Mouse (Mus musculus) neural tube, embryonic 14.5 days (tissue): ENCODE measurements at regions not wholly inside any gene's neighbourhood (a gene's known extent, or its start where the extent isn't known, plus 50 kb on each side); places are given as distances from the start of the nearest gene placed in this dataset.

Experiments
- ATAC-seq: fragments of 200-750 bp; cut with Nextera tagmentation; 2 replicates; pipeline ENCODE4 v1.8.0; 2017; ENCODE audit warnings: low read depth, mild to moderate bottlenecking, moderate TSS enrichment, moderate library complexity
- H3K27ac ChIP-seq: fragments of 300-500 bp; sonication (generic); 2 replicates; pipeline ENCODE4 v1.5.1; 2014; ENCODE audit warnings: low read depth, mild to moderate bottlenecking, control low read depth, low read length, moderate library complexity, mixed read lengths
- H3K27me3 ChIP-seq: fragments of 300-500 bp; sonication (generic); 2 replicates; pipeline ENCODE4 v1.6.1; 2014; ENCODE audit warnings: low read length; ENCODE audit not compliant: control insufficient read depth, insufficient read depth
- H3K36me3 ChIP-seq: fragments of 300-500 bp; sonication (generic); 2 replicates; pipeline ENCODE4 v1.6.1; 2014; ENCODE audit warnings: low read length, mixed read lengths; ENCODE audit not compliant: control insufficient read depth, insufficient read depth
- H3K4me1 ChIP-seq: fragments of 300-500 bp; sonication (generic); 2 replicates; pipeline ENCODE4 v1.6.1; 2014; ENCODE audit warnings: low read length; ENCODE audit not compliant: control insufficient read depth, insufficient read depth
- H3K4me2 ChIP-seq: fragments of 300-500 bp; sonication (generic); 2 replicates; pipeline ENCODE4 v1.6.1; 2014; ENCODE audit warnings: mild to moderate bottlenecking, low read depth, low read length, control low read depth
- H3K4me3 ChIP-seq: fragments of 300-500 bp; sonication (generic); 2 replicates; pipeline ENCODE4 v1.5.1; 2014; ENCODE audit warnings: low read depth, low read length, control low read depth, mixed read lengths
- H3K9ac ChIP-seq: fragments of 300-500 bp; sonication (generic); replicated peaks from 2 replicates; pipeline ENCODE4 v1.6.1; 2014; ENCODE audit warnings: low read depth, mild to moderate bottlenecking, control low read depth, low read length, mixed read lengths
- H3K9me3 ChIP-seq: fragments of 300-500 bp; sonication (generic); 2 replicates; pipeline ENCODE4 v1.6.1; 2016; ENCODE audit warnings: low read length; ENCODE audit not compliant: control insufficient read depth
- WGBS: fragments of 180-500 bp; shearing (Covaris S2); extraction: QIAGEN DNeasy Blood & Tissue Kit; methylation state at CpG from one replicate; pipeline ENCODE4 v1.1.7; 2014; 5-methylcytosine and 5-hydroxymethylcytosine counted together

GRCm38 (mm10) chr3:27773176-27773575 lies 62.1 kb upstream of the Fndc3b start:
- no peaks in the 10 kb centered on the region for H3K4me1 ChIP-seq
- H3K27ac ChIP-seq: no peak overlapping the region
- H3K9me3 ChIP-seq: no peaks in the 10 kb centered on the region
- WGBS: 89% methylated on average over 3 of the region's 3 CpGs
- no peaks in the 10 kb centered on the region for H3K36me3 ChIP-seq
- no peak overlapping the region for H3K4me2 ChIP-seq
- ATAC-seq: no peak
- no peak overlapping the region for H3K9ac ChIP-seq
- no peaks in the 10 kb centered on the region for H3K27me3 ChIP-seq
- H3K4me3 ChIP-seq: no peak overlapping the region

DNA sequence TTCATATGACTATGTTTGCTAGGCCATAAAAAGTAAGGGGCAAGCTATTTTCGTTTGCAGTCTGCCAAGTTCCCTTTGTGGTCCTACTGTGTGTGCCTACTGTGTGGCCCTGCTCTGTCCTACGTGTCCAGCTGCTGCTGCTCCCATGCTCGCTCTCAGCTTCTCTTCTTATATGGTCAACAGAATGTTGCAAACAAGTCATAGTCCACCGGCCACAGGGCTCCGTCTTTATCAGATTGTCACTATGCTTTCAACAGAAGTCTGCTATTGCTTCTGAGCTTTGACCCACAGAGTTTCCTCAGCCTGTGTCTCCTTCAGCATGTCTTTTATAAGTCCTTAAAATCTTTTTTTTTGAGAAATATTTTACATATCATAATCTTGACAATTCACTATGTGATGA lies 58.3 kb upstream of the Fndc3b start:
- Histone ChIP-seq H3K9ac (no peak overlapping the region), H3K27me3 (no peaks in the 10 kb centered on the region), H3K9me3 (no peaks in the 10 kb centered on the region), H3K4me3 (no peak overlapping the region), H3K27ac (no peak overlapping the region), H3K36me3 (no peaks in the 10 kb centered on the region), H3K4me2 (no peak overlapping the region), H3K4me1 (no peaks in the 10 kb centered on the region)
- ATAC-seq: no peak
- WGBS: 89% methylated on average over 5 of the region's 5 CpGs

GRCm38 (mm10) chr3:27767188-27767587 lies 56.1 kb upstream of the Fndc3b start:
- Histone ChIP-seq H3K4me2 (no peak overlapping the region), H3K27ac (no peak overlapping the region), H3K36me3 (no peaks in the 10 kb centered on the region), H3K9ac (no peak overlapping the region), H3K4me1 (no peaks in the 10 kb centered on the region), H3K9me3 (no peaks in the 10 kb centered on the region), H3K27me3 (no peaks in the 10 kb centered on the region), H3K4me3 (no peak overlapping the region)
- WGBS: 91% methylated on average over 8 of the region's 8 CpGs
- ATAC-seq: no peak

DNA sequence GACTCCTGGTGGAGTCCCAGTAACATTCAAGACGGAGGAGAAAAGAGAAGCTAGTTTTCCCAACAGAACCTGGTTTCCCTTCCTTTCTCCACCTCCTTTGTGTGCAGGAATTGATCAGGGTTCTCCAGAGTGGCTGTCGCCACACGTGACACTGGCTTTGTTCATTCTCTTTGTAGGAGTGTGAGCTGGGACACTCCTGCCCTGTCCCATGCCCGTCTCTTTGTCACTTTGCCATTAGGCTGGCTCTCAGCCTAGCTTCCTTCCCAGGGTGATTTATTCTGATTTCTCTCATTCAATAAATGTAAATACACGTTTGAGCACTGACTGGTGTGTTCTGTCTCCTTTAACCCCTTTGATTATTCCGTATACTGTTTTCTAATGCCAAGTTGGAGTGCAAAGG lies 55.3 kb upstream of the Fndc3b start:
- H3K27ac ChIP-seq: peak overlapping the region; percentile 34; the same call in 1 of the 2 replicates
- no peak overlapping the region for H3K4me2 ChIP-seq
- H3K36me3 ChIP-seq: no peaks in the 10 kb centered on the region
- no peak overlapping the region for H3K4me3 ChIP-seq
- no peaks in the 10 kb centered on the region for H3K4me1 ChIP-seq
- 32% methylated on average over 6 of the region's 6 CpGs for WGBS
- H3K9me3 ChIP-seq: no peaks in the 10 kb centered on the region
- peak; percentile 91 for ATAC-seq
- no peaks in the 10 kb centered on the region for H3K27me3 ChIP-seq
- H3K9ac ChIP-seq: no peak overlapping the region

GRCm38 (mm10) chr3:27765929-27766328 lies 54.8 kb upstream of the Fndc3b start:
- Histone ChIP-seq H3K27me3 (no peaks in the 10 kb centered on the region), H3K4me1 (no peaks in the 10 kb centered on the region), H3K36me3 (no peaks in the 10 kb centered on the region), H3K4me3 (no peak overlapping the region), H3K4me2 (no peak overlapping the region), H3K9ac (no peak overlapping the region), H3K9me3 (no peaks in the 10 kb centered on the region), H3K27ac (peak overlapping the region; percentile 34; the same call in 1 of the 2 replicates)
- ATAC-seq: no peak
- WGBS: 78% methylated on average over 7 of the region's 7 CpGs

- no peak overlapping the region for H3K4me2 ChIP-seq
- H3K27ac ChIP-seq: no peak overlapping the region
- no peak for ATAC-seq
- no peaks in the 10 kb centered on the region for H3K36me3 ChIP-seq
- no peaks in the 10 kb centered on the region for H3K9me3 ChIP-seq
- H3K9ac ChIP-seq: no peak overlapping the region
- no peak overlapping the region for H3K4me3 ChIP-seq
- 80% methylated on average over 2 of the region's 2 CpGs for WGBS
- no peaks in the 10 kb centered on the region for H3K4me1 ChIP-seq
- no peaks in the 10 kb centered on the region for H3K27me3 ChIP-seq
Observed at GRCm38 (mm10) chr3:27764556-27764955, 53.4 kb upstream of the Fndc3b start.

GRCm38 (mm10) chr3:27761031-27761430 lies 49.9 kb upstream of the Fndc3b start:
- ATAC-seq: no peak
- H3K9ac ChIP-seq: no peak overlapping the region
- H3K27ac ChIP-seq: no peak overlapping the region
- no peaks in the 10 kb centered on the region for H3K36me3 ChIP-seq
- H3K4me2 ChIP-seq: no peak overlapping the region
- no peaks in the 10 kb centered on the region for H3K9me3 ChIP-seq
- no peaks in the 10 kb centered on the region for H3K4me1 ChIP-seq
- no peak overlapping the region for H3K4me3 ChIP-seq
- no peaks in the 10 kb centered on the region for H3K27me3 ChIP-seq
- WGBS: 49% methylated on average over 2 of the region's 2 CpGs
